Mouse (Mus musculus): ENCODE measurements around the gene Dnajc2.

GRCm38 (mm10) chr5:21736046-21736445 lies 49.0 kb downstream of the Dnajc2 start:
- TF ChIP-seq POLR2A (IDR thresholded peaks at IDR 0.05; ENCODE audit: borderline replicate concordance, control insufficient read depth, low read depth, low read length), result no peak
- no peak for TF ChIP-seq CTCF (IDR thresholded peaks at IDR 0.05; ENCODE audit: control insufficient read depth, insufficient read depth, low read length)

All from bone marrow, adult 2 months (tissue).